Mouse (Mus musculus) intestine, embryonic 15.5 days (tissue): Measurements from ENCODE around the gene Gm42674. TPM values are rescaled to one million over a fixed set of nuclear protein-coding genes. Genes with fewer than 3 reads are reported as not detected.

Experiments
- ATAC-seq: fragments of 200-750 bp; cut with Nextera tagmentation; 2 replicates; pipeline ENCODE4 v1.8.0; 2017; ENCODE audit warnings: moderate TSS enrichment, moderate library complexity
- H3K27ac ChIP-seq: fragments of 300-500 bp; sonication (generic); 2 replicates; pipeline ENCODE4 v1.5.1; 2015; ENCODE audit warnings: mild to moderate bottlenecking, inconsistent platforms
- H3K27me3 ChIP-seq: fragments of 300-500 bp; sonication (generic); replicated peaks from 2 replicates; pipeline ENCODE4 v1.6.1; 2015; ENCODE audit warnings: inconsistent platforms
- H3K36me3 ChIP-seq: fragments of 300-500 bp; sonication (generic); 2 replicates; pipeline ENCODE4 v1.6.1; 2015; ENCODE audit warnings: inconsistent platforms
- H3K4me1 ChIP-seq: fragments of 300-500 bp; sonication (generic); replicated peaks from 2 replicates; pipeline ENCODE4 v1.6.1; 2015; ENCODE audit warnings: inconsistent platforms
- H3K4me2 ChIP-seq: fragments of 300-500 bp; sonication (generic); replicated peaks from 2 replicates; pipeline ENCODE4 v1.6.1; 2015; ENCODE audit warnings: mild to moderate bottlenecking, inconsistent platforms
- H3K4me3 ChIP-seq: fragments of 300-500 bp; sonication (generic); replicated peaks from 2 replicates; pipeline ENCODE4 v1.5.1; 2015; ENCODE audit warnings: inconsistent platforms
- H3K9ac ChIP-seq: fragments of 300-500 bp; sonication (generic); 2 replicates; pipeline ENCODE4 v1.6.1; 2015; ENCODE audit warnings: inconsistent platforms
- H3K9me3 ChIP-seq: fragments of 300-500 bp; sonication (generic); 2 replicates; pipeline ENCODE4 v1.6.1; 2016; ENCODE audit warnings: inconsistent platforms
- WGBS: fragments of 180-500 bp; shearing (Covaris S2); methylation state at CpG from one replicate; pipeline ENCODE4 v1.1.7; 2015; 5-methylcytosine and 5-hydroxymethylcytosine counted together
- polyA plus RNA-seq: library from polyadenylated mRNA; unstranded; fragments of >200 nt; fragmentation: Nextera tagmentation; extraction: Ambion mirVana; gene quantifications from 2 replicates; pipeline ENCODE4 v1.2.1, GENCODE M21; 2015

Gene Gm42674
- polyA plus RNA-seq, 1 experiment from 2014 or later, result not detected

DNA sequence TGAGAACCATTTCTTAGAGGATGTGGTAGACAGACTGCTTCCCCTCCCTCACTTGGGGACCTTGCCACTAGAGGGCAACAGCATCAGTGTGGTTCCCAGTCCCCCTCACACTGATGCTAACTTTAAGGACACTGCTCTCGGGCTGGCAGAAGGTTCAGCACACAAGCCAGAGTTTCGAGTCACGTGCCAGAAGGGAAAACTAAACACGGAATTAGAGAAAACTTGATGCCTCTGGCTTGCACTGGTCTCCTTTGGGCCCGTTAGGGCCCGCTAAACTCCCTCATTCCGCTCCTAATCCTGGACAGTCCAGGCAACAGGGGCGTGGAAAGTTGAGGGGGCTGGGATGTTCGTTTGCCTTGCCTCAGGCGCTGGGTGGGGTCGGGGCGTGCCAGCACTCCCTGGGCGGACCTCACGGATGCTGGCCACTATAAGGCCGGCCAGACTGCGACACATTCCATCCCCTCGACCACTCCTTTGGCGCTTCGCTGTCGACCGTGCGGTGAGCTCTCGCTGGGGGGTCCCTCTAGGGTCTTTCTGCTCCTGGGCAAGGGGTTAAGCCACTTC lies 11.1 kb downstream of the Gm42674 start, which contains the start of gene S100a6:
TSS of gene S100a6 (plus strand) at position 155 of the 564 bp plus-strand sequence.
- H3K4me2 ChIP-seq, result peak within 1 kb of the TSS; percentile 72
- peak within 1 kb of the TSS; percentile 77; the same call in 1 of the 2 replicates for H3K27ac ChIP-seq
- peak within 1 kb of the TSS; percentile 23 for H3K9ac ChIP-seq
- H3K27me3 ChIP-seq, result no peaks in the 10 kb centered on the region
- peaks cover 20% of the 10 kb centered on the region for H3K4me1 ChIP-seq
- no peaks in the 10 kb centered on the region for H3K9me3 ChIP-seq
- H3K36me3 ChIP-seq, result no peaks in the 10 kb centered on the region
- 1% methylated on average over 23 of the region's 23 CpGs for WGBS
- peak; percentile 68 for ATAC-seq
- peak within 1 kb of the TSS; percentile 38 for H3K4me3 ChIP-seq

DNA sequence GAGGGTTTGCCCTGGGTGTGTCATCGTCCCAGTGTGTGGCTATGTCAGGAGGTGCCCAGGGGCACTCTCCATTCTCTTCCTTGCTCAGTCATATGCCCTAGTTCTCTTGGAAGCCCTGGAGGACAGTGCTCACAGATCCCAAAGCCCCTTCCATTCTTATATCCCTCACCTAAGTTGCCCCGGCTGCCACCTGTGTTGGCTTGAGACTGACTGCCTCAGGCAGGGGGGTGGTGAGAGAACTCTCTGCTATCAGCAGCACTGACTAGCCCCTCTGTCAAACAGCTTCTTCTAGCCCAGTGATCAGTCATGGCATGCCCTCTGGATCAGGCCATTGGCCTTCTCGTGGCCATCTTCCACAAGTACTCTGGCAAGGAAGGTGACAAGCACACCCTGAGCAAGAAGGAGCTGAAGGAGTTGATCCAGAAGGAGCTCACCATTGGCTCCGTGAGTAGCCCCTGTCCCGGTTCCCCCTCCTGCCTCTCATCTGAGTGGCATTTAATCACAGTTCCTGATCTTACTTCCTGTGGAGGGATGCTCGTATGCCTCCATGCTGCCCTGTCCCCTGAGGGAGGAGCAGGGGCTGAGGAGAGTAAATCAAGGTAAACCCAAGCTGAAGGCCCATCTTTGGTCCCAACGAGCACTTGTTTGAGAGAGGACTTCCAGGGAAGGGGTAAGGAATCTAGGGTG lies 11.9 kb downstream of the Gm42674 start:
- H3K27ac ChIP-seq, result peak overlapping the region; percentile 77

DNA sequence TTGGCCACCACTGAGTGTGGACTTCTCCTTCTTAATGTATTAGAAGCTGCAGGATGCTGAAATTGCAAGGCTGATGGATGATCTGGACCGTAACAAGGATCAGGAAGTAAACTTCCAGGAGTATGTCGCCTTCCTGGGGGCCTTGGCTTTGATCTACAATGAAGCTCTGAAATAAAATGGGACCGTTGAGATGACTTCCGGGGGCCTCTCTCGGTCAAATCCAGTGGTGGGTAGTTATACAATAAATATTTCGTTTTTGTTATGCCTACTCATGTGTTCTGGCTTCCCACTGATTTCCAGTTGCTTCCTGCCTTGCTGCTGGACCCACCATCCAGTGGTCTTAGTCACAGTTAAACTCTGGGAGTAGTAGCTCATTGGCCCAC lies 12.4 kb downstream of the Gm42674 start:
- Histone ChIP-seq H3K4me2 (peak overlapping the region; percentile 72), H3K27ac (peak overlapping the region; percentile 77), H3K4me3 (peak overlapping the region; percentile 38), H3K4me1 (peaks cover 20% of the 10 kb centered on the region), H3K36me3 (no peaks in the 10 kb centered on the region), H3K27me3 (no peaks in the 10 kb centered on the region), H3K9me3 (no peaks in the 10 kb centered on the region), H3K9ac (no peak overlapping the region)
- 74% methylated on average over 6 of the region's 6 CpGs for WGBS
- no peak for ATAC-seq

More for the DNA sequence above, 11.9 kb downstream of the Gm42674 start:
- H3K9me3 ChIP-seq, result no peaks in the 10 kb centered on the region
- peak overlapping the region; percentile 38 for H3K4me3 ChIP-seq
- peaks cover 20% of the 10 kb centered on the region for H3K4me1 ChIP-seq
- H3K9ac ChIP-seq, result peak overlapping the region; percentile 23
- peak overlapping the region; percentile 72 for H3K4me2 ChIP-seq
- 67% methylated on average over 7 of the region's 7 CpGs for WGBS
- H3K36me3 ChIP-seq, result no peaks in the 10 kb centered on the region
- ATAC-seq, result peak; percentile 6; the same call in 1 of the 2 replicates
- H3K27me3 ChIP-seq, result no peaks in the 10 kb centered on the region

DNA sequence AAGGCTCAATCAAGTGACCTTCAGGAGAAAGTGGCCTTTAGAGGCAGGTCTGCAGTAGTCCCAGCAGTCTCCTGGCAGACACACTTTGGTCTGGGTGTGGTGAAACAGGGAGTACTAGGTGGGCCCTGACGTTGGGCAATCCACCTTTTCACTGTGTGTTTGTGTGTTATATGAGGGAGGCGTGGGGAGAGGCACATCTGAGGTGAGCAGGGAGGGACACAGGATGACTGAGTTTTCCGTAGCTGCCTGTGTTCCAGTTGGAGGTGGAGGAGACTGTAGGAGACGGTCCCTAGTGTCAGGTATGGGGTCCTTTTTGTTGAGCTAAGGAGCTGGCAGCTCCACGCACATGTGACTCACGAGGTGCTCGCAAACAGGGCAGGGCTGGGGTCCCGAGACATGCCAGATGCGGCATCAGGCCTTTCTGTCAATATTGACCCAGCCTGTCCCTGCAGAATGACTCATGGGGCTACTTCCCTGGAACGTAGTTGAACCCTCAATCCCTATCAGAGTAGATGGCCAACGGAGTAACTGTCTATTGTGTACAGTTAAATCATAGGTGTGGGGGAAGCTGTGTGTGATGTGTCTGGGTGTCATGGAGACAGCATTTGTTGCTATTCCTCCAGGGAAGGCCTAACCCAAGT lies 13.0 kb downstream of the Gm42674 start:
- no peaks in the 10 kb centered on the region for H3K9me3 ChIP-seq
- peaks cover 20% of the 10 kb centered on the region for H3K4me1 ChIP-seq
- peak overlapping the region; percentile 77 for H3K27ac ChIP-seq
- ATAC-seq, result peak; percentile 79
- no peaks in the 10 kb centered on the region for H3K36me3 ChIP-seq
- H3K27me3 ChIP-seq, result no peaks in the 10 kb centered on the region
- 47% methylated on average over 11 of the region's 11 CpGs for WGBS
- no peak overlapping the region for H3K9ac ChIP-seq
- H3K4me3 ChIP-seq, result peak overlapping the region; percentile 38; the same call in 1 of the 2 replicates
- H3K4me2 ChIP-seq, result peak overlapping the region; percentile 72

DNA sequence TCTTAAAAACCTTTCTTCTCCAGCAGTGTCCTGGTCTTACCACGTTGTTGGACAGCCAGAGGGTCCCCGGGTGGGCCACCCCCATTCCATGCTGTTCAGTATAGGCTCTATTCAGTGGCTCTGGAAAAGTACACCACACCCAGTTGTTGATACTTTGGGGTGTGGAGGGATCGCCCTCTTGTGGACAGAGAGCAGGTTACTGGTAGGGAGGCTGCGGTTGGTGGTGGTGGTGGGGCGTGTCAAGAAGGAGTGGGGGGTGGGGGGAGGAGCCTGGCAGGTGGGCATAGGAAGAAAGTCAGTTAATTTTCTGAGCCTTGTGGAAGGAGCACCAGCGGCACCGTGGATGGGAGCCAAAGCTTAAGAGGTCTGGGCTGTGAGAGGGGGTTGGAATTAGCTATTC lies 13.7 kb downstream of the Gm42674 start:
- no peak overlapping the region for H3K9ac ChIP-seq
- no peaks in the 10 kb centered on the region for H3K9me3 ChIP-seq
- H3K4me1 ChIP-seq, result peaks cover 20% of the 10 kb centered on the region
- H3K27ac ChIP-seq, result 0 out of 2 replicates have a peak overlapping the region, but pooled peaks have one; percentile 77
- H3K36me3 ChIP-seq, result no peaks in the 10 kb centered on the region
- H3K4me3 ChIP-seq, result no peak overlapping the region
- H3K27me3 ChIP-seq, result no peaks in the 10 kb centered on the region
- peak overlapping the region; percentile 72 for H3K4me2 ChIP-seq
- WGBS, result 10% methylated on average over 7 of the region's 7 CpGs
- peak; percentile 76 for ATAC-seq

DNA sequence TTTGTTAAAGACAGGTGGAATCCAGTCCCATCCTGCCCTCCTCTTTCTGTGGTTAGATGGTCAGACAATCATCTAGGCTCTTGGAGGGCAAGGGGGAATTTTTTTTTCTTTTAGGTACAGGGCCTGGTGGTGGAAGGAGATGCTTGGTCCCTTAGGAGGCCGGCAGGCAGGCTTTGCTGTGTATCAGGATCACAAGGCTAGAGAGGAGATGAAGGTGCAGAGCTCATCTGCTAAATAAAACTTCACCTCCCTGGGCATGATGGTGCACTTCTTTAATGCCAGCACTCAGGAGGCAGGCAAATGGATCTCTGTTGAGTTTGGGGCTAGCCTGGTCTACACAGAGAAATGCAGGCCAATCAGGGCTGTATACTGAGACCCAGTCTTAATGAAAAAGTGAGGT lies 14.2 kb downstream of the Gm42674 start:
- Histone ChIP-seq H3K36me3 (no peaks in the 10 kb centered on the region), H3K4me1 (peaks cover 20% of the 10 kb centered on the region), H3K4me2 (peak overlapping the region; percentile 72), H3K9ac (no peak overlapping the region), H3K9me3 (no peaks in the 10 kb centered on the region), H3K27ac (0 out of 2 replicates have a peak overlapping the region, but pooled peaks have one; percentile 9), H3K27me3 (no peaks in the 10 kb centered on the region), H3K4me3 (no peak overlapping the region)
- WGBS, result 77% methylated on average over 1 of the region's 1 CpGs
- ATAC-seq, result no peak

DNA sequence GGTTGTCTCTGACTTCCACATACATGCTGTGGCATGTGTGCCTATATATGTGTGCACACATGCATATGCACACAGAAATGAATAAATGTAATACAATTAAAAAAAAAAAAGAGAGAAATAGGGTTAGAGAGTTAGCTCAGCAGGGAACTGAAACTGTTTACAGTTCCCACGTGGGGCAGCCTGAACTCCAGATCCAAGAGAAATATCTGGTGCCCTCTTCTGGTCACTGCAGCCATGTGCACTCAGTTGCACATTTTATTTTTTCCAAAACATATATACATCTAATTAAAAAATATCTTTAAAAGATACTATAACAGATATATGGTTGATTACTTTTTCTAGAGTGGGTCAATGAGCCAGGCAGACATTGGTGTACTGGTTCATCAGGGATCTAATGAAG lies 15.9 kb downstream of the Gm42674 start:
- H3K9me3 ChIP-seq, result no peaks in the 10 kb centered on the region
- 17% methylated on average over 1 of the region's 1 CpGs for WGBS
- H3K4me1 ChIP-seq, result peaks cover 20% of the 10 kb centered on the region
- H3K27me3 ChIP-seq, result no peaks in the 10 kb centered on the region
- H3K4me3 ChIP-seq, result no peak overlapping the region
- no peak overlapping the region for H3K4me2 ChIP-seq
- no peaks in the 10 kb centered on the region for H3K36me3 ChIP-seq
- ATAC-seq, result no peak
- no peak overlapping the region for H3K9ac ChIP-seq
- H3K27ac ChIP-seq, result no peak overlapping the region

DNA sequence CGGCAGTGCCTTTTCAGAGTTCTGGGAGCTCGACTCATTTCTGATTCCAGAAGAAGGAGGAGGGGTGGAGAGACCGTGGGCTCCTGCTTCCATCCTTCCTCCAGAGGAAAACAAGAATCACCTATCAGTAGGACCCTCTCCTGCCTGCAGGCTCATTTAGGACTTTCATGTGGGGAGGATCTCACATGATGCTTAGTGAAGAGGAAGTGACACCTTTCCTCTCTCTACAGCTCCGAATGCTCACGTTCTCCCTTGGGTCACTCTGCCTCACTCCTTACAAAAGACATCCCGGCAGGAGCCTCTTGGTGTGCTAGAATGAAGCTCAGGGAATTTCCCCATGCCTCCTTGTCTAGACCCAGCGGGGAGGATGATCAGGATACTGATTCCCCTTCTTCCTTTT lies 19.8 kb downstream of the Gm42674 start:
- Histone ChIP-seq H3K4me2 (no peak overlapping the region), H3K9ac (no peak overlapping the region), H3K4me1 (peaks cover 19% of the 10 kb centered on the region), H3K36me3 (no peaks in the 10 kb centered on the region), H3K4me3 (no peak overlapping the region), H3K27me3 (no peaks in the 10 kb centered on the region), H3K27ac (no peak overlapping the region), H3K9me3 (no peaks in the 10 kb centered on the region)
- ATAC-seq, result no peak
- WGBS, result 54% methylated on average over 7 of the region's 7 CpGs

DNA sequence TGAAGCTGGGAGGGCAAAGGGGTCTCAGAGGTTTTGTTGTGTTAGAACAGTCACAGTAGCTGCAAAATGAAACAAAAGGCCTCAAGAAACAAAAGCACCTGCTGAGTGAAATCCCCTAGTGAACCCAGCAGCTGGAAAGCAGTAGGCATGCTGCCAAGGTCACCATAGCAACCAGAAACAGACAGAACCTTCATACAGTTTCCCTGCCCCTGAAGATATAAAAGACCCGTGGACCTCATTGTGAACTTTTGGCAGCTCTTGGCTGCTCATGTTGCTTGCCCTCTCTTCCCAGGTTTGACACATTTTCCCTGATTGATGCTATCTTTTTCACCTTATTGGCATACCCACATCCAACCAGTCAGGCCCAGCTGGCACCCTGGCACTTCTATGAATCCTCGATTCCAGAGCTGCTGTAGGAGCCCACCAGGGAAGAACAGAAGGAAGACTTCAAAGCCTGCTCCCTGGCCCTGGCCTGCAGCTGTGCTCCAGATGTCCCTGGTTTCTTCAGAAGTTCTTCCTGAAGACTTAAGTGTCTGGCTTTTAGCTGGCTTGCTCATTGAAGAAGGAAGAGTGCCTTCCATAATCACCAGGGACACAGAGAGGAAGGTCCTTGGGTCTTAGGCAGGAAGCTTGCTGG lies 21.8 kb downstream of the Gm42674 start:
- 14% methylated on average over 2 of the region's 2 CpGs for WGBS
- Histone ChIP-seq H3K27ac (0 out of 2 replicates have a peak overlapping the region, but pooled peaks have one; percentile 27), H3K4me3 (no peak overlapping the region), H3K4me1 (peaks cover 19% of the 10 kb centered on the region), H3K9ac (no peak overlapping the region), H3K36me3 (no peaks in the 10 kb centered on the region), H3K9me3 (no peaks in the 10 kb centered on the region), H3K27me3 (no peaks in the 10 kb centered on the region), H3K4me2 (no peak overlapping the region)
- peak; percentile 29; the same call in 1 of the 2 replicates for ATAC-seq

DNA sequence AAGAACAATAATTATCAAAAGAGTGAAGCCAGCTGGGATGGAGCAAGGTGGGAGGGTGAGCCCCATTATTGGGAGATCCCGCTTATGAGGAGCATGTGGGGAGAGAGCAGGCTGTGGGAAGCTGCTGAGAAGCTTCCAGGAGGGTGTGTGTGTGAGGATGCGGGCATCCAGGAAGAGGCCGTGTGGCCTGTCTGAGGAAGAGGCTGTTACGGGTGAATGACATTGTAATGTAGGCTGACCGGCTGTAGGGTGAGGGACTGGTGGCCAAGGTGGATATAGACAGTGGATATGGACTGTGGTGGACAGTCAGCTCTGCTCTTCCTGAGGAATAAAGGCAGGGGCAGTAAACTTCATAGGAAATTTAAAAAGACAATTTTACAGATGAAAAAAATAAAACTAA lies 23.8 kb downstream of the Gm42674 start:
- no peaks in the 10 kb centered on the region for H3K36me3 ChIP-seq
- peak overlapping the region; percentile 88 for H3K27ac ChIP-seq
- no peak overlapping the region; the same call in 1 of the 2 replicates for H3K4me2 ChIP-seq
- H3K4me3 ChIP-seq, result no peak overlapping the region
- no peaks in the 10 kb centered on the region for H3K27me3 ChIP-seq
- WGBS, result 87% methylated on average over 5 of the region's 5 CpGs
- H3K4me1 ChIP-seq, result peaks cover 19% of the 10 kb centered on the region
- H3K9me3 ChIP-seq, result no peaks in the 10 kb centered on the region
- ATAC-seq, result no peak
- no peak overlapping the region for H3K9ac ChIP-seq

DNA sequence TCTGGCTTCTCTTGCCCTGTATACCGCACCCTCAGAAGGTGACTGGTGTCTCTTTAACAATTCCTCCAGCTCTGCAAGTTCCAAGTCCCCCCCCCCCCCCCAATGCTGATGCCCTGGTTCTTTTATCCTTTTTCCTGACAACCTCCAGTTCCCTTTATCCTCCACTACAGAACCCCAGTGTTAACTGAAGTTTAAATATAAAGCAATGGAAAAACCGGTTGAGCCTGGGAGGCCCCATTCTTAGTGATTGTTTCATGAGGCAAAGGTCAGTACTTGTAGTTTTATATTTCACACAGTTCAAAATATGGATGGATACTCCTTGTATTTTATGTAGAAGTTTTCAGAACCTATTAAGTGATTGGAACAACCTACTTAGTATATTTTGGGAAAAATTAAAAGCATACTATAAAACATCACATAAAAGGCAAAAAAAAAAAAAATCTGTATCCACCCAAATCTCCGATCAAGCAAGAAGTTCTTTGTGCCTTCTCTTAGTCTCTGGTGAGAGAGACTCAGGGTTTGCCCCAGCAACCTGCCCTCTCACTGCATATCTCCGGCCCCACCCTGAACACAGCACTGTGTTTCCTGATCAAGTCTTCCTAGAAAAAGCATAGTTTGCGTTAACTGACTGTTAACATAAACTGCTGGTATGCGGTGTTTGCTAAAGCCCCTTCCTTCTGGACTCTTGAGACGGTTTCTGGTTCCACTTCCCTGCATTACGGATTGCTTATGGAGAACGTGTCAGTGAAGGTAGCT lies 24.7 kb downstream of the Gm42674 start:
- no peak overlapping the region for H3K4me3 ChIP-seq
- H3K4me2 ChIP-seq, result peak overlapping the region; percentile 42
- H3K36me3 ChIP-seq, result no peaks in the 10 kb centered on the region
- ATAC-seq, result peak; percentile 89
- peak overlapping the region; percentile 88 for H3K27ac ChIP-seq
- H3K27me3 ChIP-seq, result no peaks in the 10 kb centered on the region
- no peaks in the 10 kb centered on the region for H3K9me3 ChIP-seq
- peaks cover 19% of the 10 kb centered on the region for H3K4me1 ChIP-seq
- 38% methylated on average over 9 of the region's 9 CpGs for WGBS
- H3K9ac ChIP-seq, result no peak overlapping the region
